Mouse (Mus musculus) ES-E14 (cell line): ENCODE results near the gene Rps26. TPM values are rescaled to one million over a fixed set of nuclear protein-coding genes. Genes with fewer than 3 reads are reported as not detected.
A peak's percentile ranks its signal among the peaks of the same experiment; 100 is the strongest.

Experiments
- DNase-seq: peaks from one replicate; pipeline ENCODE4 v3.0.0-alpha.2; 2013; ENCODE audit warnings: low read depth, low spot score
- H3K27ac ChIP-seq: 2 replicates; pipeline ENCODE4 v1.5.1; 2012; ENCODE audit warnings: low read depth, mild to moderate bottlenecking, low read length, moderate library complexity, mixed read lengths; ENCODE audit not compliant: poor library complexity, insufficient read depth, severe bottlenecking
- H3K36me3 ChIP-seq: 2 replicates; pipeline ENCODE4 v1.6.1; 2012; ENCODE audit warnings: mild to moderate bottlenecking, low read length, moderate library complexity, mixed read lengths; ENCODE audit not compliant: control insufficient read depth, poor library complexity, insufficient read depth, severe bottlenecking
- H3K4me1 ChIP-seq, 2 experiments: fragments of 150-350 bp in 1 of 2; sonication (generic) in 1 of 2; 2 replicates each; pipeline ENCODE4 v1.6.1; 2012; ENCODE audit warnings: low read length in 2 of 2, mild to moderate bottlenecking in 1 of 2, mixed read lengths in 1 of 2; ENCODE audit not compliant: control insufficient read depth in 2 of 2, insufficient read depth in 2 of 2, poor library complexity in 1 of 2
- H3K4me3 ChIP-seq, 2 experiments: fragments of 150-350 bp in 1 of 2; sonication (generic) in 1 of 2; 2 replicates each; pipeline ENCODE4 v1.5.1; 2012; ENCODE audit warnings: low read length in 2 of 2, low read depth in 1 of 2, mild to moderate bottlenecking in 1 of 2, mixed read lengths in 1 of 2; ENCODE audit not compliant: insufficient read depth in 1 of 2, poor library complexity in 1 of 2, severe bottlenecking in 1 of 2
- H3K9ac ChIP-seq: 2 replicates; pipeline ENCODE4 v1.6.1; 2012; ENCODE audit warnings: low read depth, mild to moderate bottlenecking, low read length, mixed read lengths; ENCODE audit not compliant: poor library complexity, insufficient read depth, severe bottlenecking
- H3K9me3 ChIP-seq: fragments of 150-350 bp; sonication (generic); 2 replicates; pipeline ENCODE4 v1.6.1; 2012; ENCODE audit warnings: low read depth, mild to moderate bottlenecking, low read length; ENCODE audit not compliant: control insufficient read depth, insufficient read depth
- CHD2 ChIP-seq: IDR thresholded peaks from 2 replicates; pipeline ENCODE4 v1.6.1; 2014; ENCODE audit warnings: mild to moderate bottlenecking, low read depth, low read length, inconsistent platforms
- HCFC1 ChIP-seq: IDR thresholded peaks from 2 replicates; pipeline ENCODE4 v1.6.1; 2012; ENCODE audit warnings: low read length, inconsistent platforms, borderline replicate concordance; ENCODE audit not compliant: insufficient read depth
- MAFK ChIP-seq: IDR thresholded peaks from 2 replicates; pipeline ENCODE4 v1.6.1; 2014; ENCODE audit warnings: mild to moderate bottlenecking, low read depth, low read length, inconsistent platforms; ENCODE audit not compliant: insufficient read depth
- ZC3H11A ChIP-seq: IDR thresholded peaks from 2 replicates; pipeline ENCODE4 v1.6.1; 2012; ENCODE audit warnings: low read depth, mild to moderate bottlenecking, inconsistent platforms, low read length, borderline replicate concordance
- ZNF384 ChIP-seq: IDR thresholded peaks from 2 replicates; pipeline ENCODE4 v1.6.1; 2012; ENCODE audit warnings: low read depth, low read length, inconsistent platforms
- in situ Hi-C, 2 experiments: fragments of 600-800 bp; cut with MboI; formaldehyde crosslinking; loops; one replicate each; pipeline ENCODE4 v1.15.1; 2025; ENCODE audit warnings: low sequenced_read_pairs in 2 of 2, inconsistent platforms in 1 of 2; ENCODE audit not compliant: unreplicated experiment in 2 of 2
- total RNA-seq: library from RNA; depleted of rRNA; stranded (reverse); fragments of 300-350 nt; gene quantifications from 2 replicates; pipeline ENCODE4 v1.2.3, GENCODE M21; 2012

Gene Rps26
- total RNA-seq, 1 experiment, result 1,982 TPM

GRCm38 (mm10) chr10:128602470-128603128, 23.9 kb downstream of the Rps26 start:
- peaks cover 3 to 11% of the 10 kb centered on the region in 2 experiments for H3K4me1 ChIP-seq
- H3K27ac ChIP-seq, result no peak overlapping the region
- in situ Hi-C loops, result no loop called here
- no peaks in the 10 kb centered on the region for H3K36me3 ChIP-seq
- no peak overlapping the region for H3K4me3 ChIP-seq
- no peak overlapping the region for H3K9ac ChIP-seq
- TF ChIP-seq CHD2 (no peak), ZC3H11A (no peak), HCFC1 (no peak), ZNF384 (no peak)
- no peaks in the 10 kb centered on the region for H3K9me3 ChIP-seq
- DNase-seq, result no peak

- no peak for DNase-seq
- in situ Hi-C loops, result no loop called here
- no peaks in the 10 kb centered on the region for H3K36me3 ChIP-seq
- no peaks in the 10 kb centered on the region for H3K9me3 ChIP-seq
- H3K4me3 ChIP-seq, result no peak overlapping the region
- TF ChIP-seq ZNF384 (no peak), ZC3H11A (no peak), CHD2 (no peak), MAFK (0 out of 2 replicates have a peak, but pooled peaks have one; percentile 49), HCFC1 (no peak)
- H3K27ac ChIP-seq, result no peak overlapping the region
- H3K9ac ChIP-seq, result no peak overlapping the region
- H3K4me1 ChIP-seq, result peaks cover 3 to 11% of the 10 kb centered on the region in 2 experiments
These were observed 25.0 kb downstream of the Rps26 start for GRCm38 (mm10) chr10:128601499-128601898.

GRCm38 (mm10) chr10:128598476-128598875, 28.1 kb downstream of the Rps26 start:
- Histone ChIP-seq H3K9ac (no peak overlapping the region), H3K27ac (no peak overlapping the region), H3K4me3 (no peak overlapping the region), H3K36me3 (no peaks in the 10 kb centered on the region), H3K4me1 (no peaks in the 10 kb centered on the region), H3K9me3 (no peaks in the 10 kb centered on the region)
- DNase-seq, result no peak
- no peak for TF ChIP-seq MAFK
- no peak for TF ChIP-seq ZNF384
- no peak for TF ChIP-seq ZC3H11A
- TF ChIP-seq CHD2, result no peak
- no peak for TF ChIP-seq HCFC1
- in situ Hi-C loops, result no loop called here

- H3K4me1 ChIP-seq, result peaks cover 6 to 7% of the 10 kb centered on the region in 2 experiments
- no peak overlapping the region for H3K9ac ChIP-seq
- no peak overlapping the region for H3K4me3 ChIP-seq
- no peaks in the 10 kb centered on the region for H3K36me3 ChIP-seq
- H3K9me3 ChIP-seq, result no peaks in the 10 kb centered on the region
- H3K27ac ChIP-seq, result no peak overlapping the region
- in situ Hi-C loops, result no loop called here
- DNase-seq, result no peak
- TF ChIP-seq MAFK (no peak), HCFC1 (no peak), CHD2 (no peak), ZC3H11A (no peak), ZNF384 (no peak)
These were observed 33.8 kb downstream of the Rps26 start for GRCm38 (mm10) chr10:128592797-128593196.
